29 mouse cellular contexts compared by ENCODE assay signal in the genomic region with DNA sequence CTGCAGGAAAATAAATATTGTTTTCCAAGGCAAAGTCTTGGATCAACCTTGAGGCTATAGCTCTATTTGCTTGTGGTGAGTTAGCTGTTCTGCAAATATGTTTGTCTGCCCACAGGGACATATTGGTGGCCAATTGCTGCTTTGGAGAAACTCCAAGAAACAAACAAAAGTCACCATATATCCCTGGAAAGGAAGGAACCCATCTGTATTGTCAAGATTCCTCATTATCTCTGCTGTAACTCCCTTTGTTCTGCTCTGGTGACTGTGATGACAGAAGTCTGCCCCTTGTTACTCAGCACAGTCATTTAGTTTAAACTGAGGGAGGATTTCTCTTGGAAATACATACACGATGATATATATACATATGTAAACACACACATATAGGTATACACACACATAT.
DNase-seq lines count a peak whose midpoint lies in the region; ATAC-seq and TF ChIP-seq lines count a peak whose summit lies in the region.
"Had no signal": no experiment of that assay in that cellular context is flagged by ENCODE, and none has a peak within 500 bp of the region (broad histone marks: within the 10 kb centered on the region; RNA-seq: fewer than 3 reads in every experiment).

No protein-coding gene starts in this region.

- TF ChIP-seq CTCF in lung, embryonic 14.5 days (IDR thresholded peaks at IDR 0.05; ENCODE audit: low read depth), result no peak
- TF ChIP-seq CTCF in lung, postnatal 0 days (IDR thresholded peaks at IDR 0.05), result no peak

- no peak overlapping the region for H3K4me2 ChIP-seq in kidney, embryonic 15.5 days
- no peak overlapping the region for H3K4me2 ChIP-seq in lung, embryonic 14.5 days
- H3K4me2 ChIP-seq in lung, postnatal 0 days (replicated peaks; ENCODE audit: low read depth, low read length), result no peak overlapping the region
- H3K4me2 ChIP-seq: embryonic facial prominence, embryonic 12.5 days; embryonic facial prominence, embryonic 15.5 days; heart, embryonic 13.5 days; hindbrain, embryonic 14.5 days had no signal

- TF ChIP-seq EP300 in lung, postnatal 0 days (IDR thresholded peaks at IDR 0.05), result no peak

- WGBS in kidney, embryonic 15.5 days, result 15% methylated on average over 1 of the region's 1 CpGs
- WGBS in lung, embryonic 14.5 days, result 31% methylated on average over 1 of the region's 1 CpGs
- 34% methylated on average over 1 of the region's 1 CpGs for WGBS in lung, postnatal 0 days

- no peak for DNase-seq in kidney, adult 9 months
- DNase-seq in lung, embryonic 14.5 days, result peak; percentile 72
- no peak for DNase-seq in lung, postnatal 4 days
- peak; percentile 19 for DNase-seq in lung, postnatal 0 days (ENCODE audit: low spot score)
- no peak for DNase-seq in lung, postnatal 25 days (ENCODE audit: low spot score)
- peak; percentile 2 for DNase-seq in brain, adult 2 months (ENCODE audit: low read depth, low spot score)
- DNase-seq: adrenal gland, postnatal 10 days; adrenal gland, postnatal 36 days; B cell, adult 2 months; cerebellum, adult 11 months; cerebellum, adult 2 months; cerebellum, adult 9-11 months; cerebellum, postnatal 25 days; forebrain, postnatal 0 days; gastrocnemius, adult 2 months; gastrocnemius, postnatal 14 days; heart, adult 18-20 months; heart, postnatal 14 days; heart, postnatal 4 days had no signal

- peaks cover 23% of the 10 kb centered on the region for H3K4me1 ChIP-seq in kidney, embryonic 15.5 days
- H3K4me1 ChIP-seq in lung, embryonic 14.5 days (ENCODE audit: insufficient read depth), result 0 out of 2 replicates have a peak, but pooled peaks cover 3% of the 10 kb centered on the region
- no peaks in the 10 kb centered on the region; the same call in 1 of the 2 replicates for H3K4me1 ChIP-seq in lung, postnatal 0 days (ENCODE audit: insufficient read depth, low read depth, low read length)
- H3K4me1 ChIP-seq: embryonic facial prominence, embryonic 15.5 days had no signal

- no peak for ATAC-seq in kidney, embryonic 15.5 days (replicated peaks; ENCODE audit: low FRiP score)
- peak; percentile 36; the same call in 1 of the 2 replicates for ATAC-seq in lung, embryonic 14.5 days (ENCODE audit: insufficient read depth)
- ATAC-seq in lung, postnatal 0 days, result no peak
- ATAC-seq: forebrain, embryonic 14.5 days; forebrain, postnatal 0 days; Patski had no signal

- H3K9me3 ChIP-seq in kidney, embryonic 15.5 days (replicated peaks), result no peaks in the 10 kb centered on the region
- no peaks in the 10 kb centered on the region for H3K9me3 ChIP-seq in lung, embryonic 14.5 days (ENCODE audit: low read depth, low read length)
- H3K9me3 ChIP-seq in lung, postnatal 0 days (ENCODE audit: low read length), result no peaks in the 10 kb centered on the region
- H3K9me3 ChIP-seq: embryonic facial prominence, embryonic 12.5 days; embryonic facial prominence, embryonic 15.5 days; heart, embryonic 10.5 days; heart, embryonic 13.5 days had no signal

- H3K27ac ChIP-seq in kidney, embryonic 15.5 days, result 0 out of 2 replicates have a peak overlapping the region, but pooled peaks have one; percentile 18
- peak overlapping the region; percentile 81; the same call in 1 of the 2 replicates for H3K27ac ChIP-seq in lung, embryonic 14.5 days (ENCODE audit: low read depth)
- no peak overlapping the region for H3K27ac ChIP-seq in lung, postnatal 0 days (ENCODE audit: low read length)
- H3K27ac ChIP-seq: embryonic facial prominence, embryonic 12.5 days; embryonic facial prominence, embryonic 15.5 days; gastrocnemius, adult 2 months; heart, embryonic 10.5 days; heart, embryonic 13.5 days; hindbrain, embryonic 14.5 days had no signal

- H3K27me3 ChIP-seq in kidney, embryonic 15.5 days, result no peaks in the 10 kb centered on the region
- no peaks in the 10 kb centered on the region for H3K27me3 ChIP-seq in lung, embryonic 14.5 days (ENCODE audit: insufficient read depth, low read length)
- H3K27me3 ChIP-seq in lung, postnatal 0 days (replicated peaks; ENCODE audit: insufficient read depth, low read length), result no peaks in the 10 kb centered on the region
- H3K27me3 ChIP-seq: CH12.LX; embryonic facial prominence, embryonic 12.5 days; embryonic facial prominence, embryonic 15.5 days; heart, embryonic 13.5 days; Patski had no signal

- H3K9ac ChIP-seq in kidney, embryonic 15.5 days, result no peak overlapping the region
- H3K9ac ChIP-seq in lung, embryonic 14.5 days, result no peak overlapping the region
- H3K9ac ChIP-seq in lung, postnatal 0 days (replicated peaks; ENCODE audit: low read depth), result no peak overlapping the region
- H3K9ac ChIP-seq: embryonic facial prominence, embryonic 12.5 days; embryonic facial prominence, embryonic 15.5 days; forebrain, postnatal 0 days; heart, embryonic 13.5 days; hindbrain, embryonic 14.5 days had no signal

- no peak overlapping the region for H3K4me3 ChIP-seq in kidney, embryonic 15.5 days (replicated peaks)
- H3K4me3 ChIP-seq in lung, embryonic 14.5 days (ENCODE audit: low read depth, low read length), result no peak overlapping the region
- H3K4me3 ChIP-seq in lung, postnatal 0 days (ENCODE audit: low read depth, low read length), result no peak overlapping the region
- H3K4me3 ChIP-seq: embryonic facial prominence, embryonic 12.5 days; embryonic facial prominence, embryonic 15.5 days; gastrocnemius, adult 2 months; heart, embryonic 10.5 days; heart, embryonic 13.5 days had no signal

- H3K36me3 ChIP-seq in kidney, embryonic 15.5 days, result no peaks in the 10 kb centered on the region
- no peaks in the 10 kb centered on the region for H3K36me3 ChIP-seq in lung, embryonic 14.5 days (ENCODE audit: insufficient read depth)
- no peaks in the 10 kb centered on the region for H3K36me3 ChIP-seq in lung, postnatal 0 days (ENCODE audit: insufficient read depth, low read length)
- H3K36me3 ChIP-seq: embryonic facial prominence, embryonic 12.5 days; embryonic facial prominence, embryonic 15.5 days; G1E; heart, embryonic 10.5 days; heart, embryonic 13.5 days had no signal

Comparison
In these comparisons a context has a peak if more than half of its experiments do, and no peak if none do; other contexts are left out.
1. DNase-seq: peak in lung, embryonic 14.5 days (single experiment), lung, postnatal 0 days (single experiment) and brain, adult 2 months (single experiment); none in kidney, adult 9 months (single experiment), lung, postnatal 4 days (0 of 2) and lung, postnatal 25 days (single experiment).